Mouse (Mus musculus): ENCODE measurements at regions not wholly inside any gene's neighbourhood (a gene's known extent, or its start where the extent isn't known, plus 50 kb on each side); places are given as distances from the start of the nearest gene placed in this dataset.

- no peak for ATAC-seq (ENCODE audit: insufficient number of reproducible peaks, low FRiP score, low TSS enrichment, low read depth)
- H3K4me3 ChIP-seq (replicated peaks): no peak overlapping the region
- no peaks in the 10 kb centered on the region for H3K27me3 ChIP-seq
- no peak overlapping the region for H3K4me2 ChIP-seq (replicated peaks)
- H3K4me1 ChIP-seq: no peaks in the 10 kb centered on the region
- H3K9me3 ChIP-seq (replicated peaks): no peaks in the 10 kb centered on the region
- H3K36me3 ChIP-seq: no peaks in the 10 kb centered on the region
- WGBS: 52% methylated on average over 5 of the region's 5 CpGs
- no peak overlapping the region for H3K27ac ChIP-seq (replicated peaks)
- H3K9ac ChIP-seq: no peak overlapping the region
These were observed 54.5 kb upstream of the Meis1 start for GRCm38 (mm10) chr11:19073265-19073664.

- Histone ChIP-seq H3K27ac (replicated peaks) (no peak overlapping the region), H3K9ac (no peak overlapping the region), H3K4me1 (no peaks in the 10 kb centered on the region), H3K9me3 (replicated peaks) (no peaks in the 10 kb centered on the region), H3K36me3 (no peaks in the 10 kb centered on the region), H3K27me3 (no peaks in the 10 kb centered on the region), H3K4me2 (replicated peaks) (no peak overlapping the region), H3K4me3 (replicated peaks) (no peak overlapping the region)
- no peak for ATAC-seq (ENCODE audit: insufficient number of reproducible peaks, low FRiP score, low TSS enrichment, low read depth)
- WGBS: 62% methylated on average over 11 of the region's 11 CpGs
These were observed 55.2 kb upstream of the Meis1 start for GRCm38 (mm10) chr11:19073887-19074564.

DNA sequence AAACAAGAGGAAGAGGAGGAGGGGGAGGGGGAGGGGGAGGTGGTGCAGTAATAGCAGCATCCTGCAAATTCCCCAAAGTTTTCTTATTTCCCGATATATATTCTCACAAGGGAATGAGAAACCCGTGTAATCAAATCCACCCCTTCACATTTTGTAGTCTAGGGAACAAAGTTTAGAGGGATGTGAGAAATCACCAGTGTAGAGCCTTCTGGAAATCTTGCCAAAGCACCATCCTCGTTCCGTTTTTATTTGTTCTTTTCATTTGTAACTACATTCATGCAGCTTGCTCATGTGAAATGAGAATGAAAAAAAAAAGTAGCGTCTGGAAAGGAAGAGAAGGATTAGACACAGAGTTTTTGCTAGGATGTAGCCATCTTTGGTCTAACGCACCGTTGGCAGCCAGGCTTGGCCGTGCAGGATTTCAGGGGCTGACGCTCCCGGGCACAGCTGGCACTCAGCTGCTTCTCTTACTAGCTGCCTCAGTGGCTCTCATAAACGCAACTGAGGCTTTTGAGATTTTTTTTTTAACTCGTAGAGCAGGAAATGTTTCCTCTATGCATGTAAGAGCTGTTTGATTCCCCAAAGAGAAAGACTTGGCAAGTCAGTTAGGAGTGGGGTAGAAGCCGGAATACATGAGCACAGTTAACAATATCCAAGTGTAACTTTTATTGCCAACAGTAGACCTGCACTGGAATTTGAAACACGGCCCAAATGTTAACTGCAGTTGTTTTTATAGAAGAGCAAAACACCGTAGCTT is 72.5 kb upstream of the Meis1 start:
- 36% methylated on average over 15 of the region's 15 CpGs for WGBS
- H3K4me2 ChIP-seq (replicated peaks): peak overlapping the region; percentile 30; the same call in 1 of the 2 replicates

GRCm38 (mm10) chr11:19092967-19093745 is 74.4 kb upstream of the Meis1 start:
- 67% methylated on average over 9 of the region's 9 CpGs for WGBS
- 0 out of 2 replicates have a peak, but pooled peaks cover 2% of the 10 kb centered on the region for H3K4me1 ChIP-seq
- no peak for ATAC-seq (ENCODE audit: insufficient number of reproducible peaks, low FRiP score, low TSS enrichment, low read depth)
- H3K36me3 ChIP-seq: no peaks in the 10 kb centered on the region
- no peaks in the 10 kb centered on the region for H3K27me3 ChIP-seq
- H3K4me3 ChIP-seq (replicated peaks): no peak overlapping the region
- no peak overlapping the region for H3K4me2 ChIP-seq (replicated peaks)
- H3K9me3 ChIP-seq (replicated peaks): no peaks in the 10 kb centered on the region
- H3K27ac ChIP-seq (replicated peaks): no peak overlapping the region
- H3K9ac ChIP-seq: no peak overlapping the region

More for the DNA sequence above, 72.5 kb upstream of the Meis1 start:
- H3K9me3 ChIP-seq (replicated peaks): no peaks in the 10 kb centered on the region
- ATAC-seq (ENCODE audit: insufficient number of reproducible peaks, low FRiP score, low TSS enrichment, low read depth): no peak
- no peak overlapping the region for H3K9ac ChIP-seq
- H3K4me3 ChIP-seq (replicated peaks): peak overlapping the region; percentile 12
- no peaks in the 10 kb centered on the region for H3K36me3 ChIP-seq
- peak overlapping the region; percentile 70 for H3K27ac ChIP-seq (replicated peaks)
- no peaks in the 10 kb centered on the region for H3K27me3 ChIP-seq
- H3K4me1 ChIP-seq: 0 out of 2 replicates have a peak, but pooled peaks cover 2% of the 10 kb centered on the region

DNA sequence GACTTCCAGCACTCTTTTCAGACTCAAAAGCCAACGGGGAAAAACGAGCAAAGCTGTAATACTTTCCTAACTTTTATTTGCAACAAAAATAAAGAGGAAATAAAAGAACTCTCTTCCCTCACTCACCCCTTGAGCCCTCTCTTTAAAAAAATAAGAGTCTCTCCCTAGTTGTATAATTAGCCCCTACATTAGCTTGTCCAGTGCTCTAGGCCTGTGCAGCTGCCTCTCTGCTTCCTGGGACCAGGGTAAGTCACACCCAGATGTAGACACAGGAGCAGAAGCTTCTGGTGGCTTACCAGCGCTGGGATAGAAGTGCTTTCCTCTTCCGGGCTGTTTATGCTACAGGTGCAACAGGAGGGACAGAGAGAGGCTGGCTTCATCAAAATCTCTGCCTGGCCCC is 75.0 kb upstream of the Meis1 start:
- H3K9ac ChIP-seq: no peak overlapping the region
- no peak for ATAC-seq (ENCODE audit: insufficient number of reproducible peaks, low FRiP score, low TSS enrichment, low read depth)
- H3K4me2 ChIP-seq (replicated peaks): no peak overlapping the region
- H3K9me3 ChIP-seq (replicated peaks): no peaks in the 10 kb centered on the region
- H3K27me3 ChIP-seq: no peaks in the 10 kb centered on the region
- WGBS: 61% methylated on average over 4 of the region's 4 CpGs
- H3K4me3 ChIP-seq (replicated peaks): no peak overlapping the region
- H3K36me3 ChIP-seq: no peaks in the 10 kb centered on the region
- no peak overlapping the region for H3K27ac ChIP-seq (replicated peaks)
- 0 out of 2 replicates have a peak, but pooled peaks cover 2% of the 10 kb centered on the region for H3K4me1 ChIP-seq

GRCm38 (mm10) chr11:19094183-19094582 is 75.4 kb upstream of the Meis1 start:
- ATAC-seq (ENCODE audit: insufficient number of reproducible peaks, low FRiP score, low TSS enrichment, low read depth): no peak
- H3K27me3 ChIP-seq: no peaks in the 10 kb centered on the region
- no peak overlapping the region for H3K9ac ChIP-seq
- H3K4me1 ChIP-seq: 0 out of 2 replicates have a peak, but pooled peaks cover 2% of the 10 kb centered on the region
- no peak overlapping the region for H3K27ac ChIP-seq (replicated peaks)
- no peak overlapping the region for H3K4me2 ChIP-seq (replicated peaks)
- H3K36me3 ChIP-seq: no peaks in the 10 kb centered on the region
- no peaks in the 10 kb centered on the region for H3K9me3 ChIP-seq (replicated peaks)
- 68% methylated on average over 14 of the region's 14 CpGs for WGBS
- no peak overlapping the region for H3K4me3 ChIP-seq (replicated peaks)

DNA sequence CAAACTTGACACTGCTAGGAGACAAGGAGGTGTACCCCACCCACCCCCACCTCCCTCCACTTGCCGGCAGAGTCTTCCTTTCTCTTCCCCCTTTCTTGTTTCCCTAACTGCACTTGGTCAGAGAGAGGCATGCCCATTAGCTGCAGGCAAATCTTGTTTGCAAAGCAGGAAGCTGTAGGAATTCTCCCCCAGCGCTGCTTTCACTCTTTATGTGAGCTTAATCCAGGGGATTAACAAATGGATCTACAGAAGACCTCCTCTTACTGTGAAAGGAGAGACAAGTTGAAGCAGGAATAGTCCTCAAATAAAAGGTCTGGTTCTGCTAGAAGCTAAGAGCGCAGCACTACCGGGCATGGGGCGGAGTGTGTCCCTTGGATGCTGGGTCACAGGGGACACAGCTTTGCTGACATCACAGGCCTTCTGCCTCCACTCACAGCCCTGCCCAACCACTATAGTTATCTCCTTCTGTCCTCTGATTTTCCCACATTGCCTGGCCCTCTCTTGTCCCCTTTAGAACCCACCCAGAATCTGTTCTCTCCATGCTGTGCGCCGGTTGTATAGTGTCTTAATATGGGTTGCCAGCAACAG is 84.3 kb upstream of the Meis1 start:
- Histone ChIP-seq H3K4me2 (replicated peaks) (no peak overlapping the region), H3K9ac (no peak overlapping the region), H3K36me3 (no peaks in the 10 kb centered on the region), H3K27me3 (no peaks in the 10 kb centered on the region), H3K27ac (replicated peaks) (no peak overlapping the region), H3K4me1 (peaks cover 5% of the 10 kb centered on the region; the same call in 1 of the 2 replicates), H3K4me3 (replicated peaks) (no peak overlapping the region), H3K9me3 (replicated peaks) (no peaks in the 10 kb centered on the region)
- WGBS: 37% methylated on average over 7 of the region's 7 CpGs
- no peak for ATAC-seq (ENCODE audit: insufficient number of reproducible peaks, low FRiP score, low TSS enrichment, low read depth)

GRCm38 (mm10) chr11:19107180-19107579 is 88.4 kb upstream of the Meis1 start:
- H3K4me1 ChIP-seq: peaks cover 20% of the 10 kb centered on the region; the same call in 1 of the 2 replicates
- H3K4me3 ChIP-seq (replicated peaks): no peak overlapping the region
- no peaks in the 10 kb centered on the region for H3K27me3 ChIP-seq
- 35% methylated on average over 6 of the region's 6 CpGs for WGBS
- H3K9me3 ChIP-seq (replicated peaks): no peaks in the 10 kb centered on the region
- H3K9ac ChIP-seq: no peak overlapping the region
- no peaks in the 10 kb centered on the region for H3K36me3 ChIP-seq
- no peak overlapping the region for H3K27ac ChIP-seq (replicated peaks)
- ATAC-seq (ENCODE audit: insufficient number of reproducible peaks, low FRiP score, low TSS enrichment, low read depth): no peak
- H3K4me2 ChIP-seq (replicated peaks): no peak overlapping the region

DNA sequence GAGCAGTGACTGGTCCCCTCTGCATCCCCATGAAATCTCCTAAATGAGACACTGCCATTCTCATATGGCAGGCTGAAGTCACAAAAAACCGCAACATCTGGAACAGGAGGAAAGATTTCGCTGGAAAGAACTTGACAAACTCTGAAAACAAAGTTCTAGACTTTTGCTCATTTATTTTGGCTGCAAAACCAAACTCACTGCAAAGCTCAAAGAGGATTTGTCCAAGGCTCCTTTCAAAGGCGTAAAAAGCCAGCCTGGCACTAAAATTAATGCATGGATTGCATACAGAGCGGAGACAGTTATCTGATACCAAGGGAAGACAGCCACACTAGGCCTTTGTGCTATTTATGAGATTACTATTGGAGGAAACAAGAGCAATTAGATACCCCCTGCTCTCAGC is 90.3 kb upstream of the Meis1 start:
- whole genome bisulfite sequencing: 40% methylated on average over 4 of the region's 4 CpGs
- ATAC-seq (ENCODE audit: insufficient number of reproducible peaks, low FRiP score, low TSS enrichment, low read depth): no peak
- no peaks in the 10 kb centered on the region for H3K36me3 ChIP-seq

GRCm38 (mm10) chr11:19111916-19112575 is 93.3 kb upstream of the Meis1 start:
- Histone ChIP-seq H3K4me2 (replicated peaks) (no peak overlapping the region), H3K9me3 (replicated peaks) (no peaks in the 10 kb centered on the region), H3K9ac (no peak overlapping the region), H3K27me3 (no peaks in the 10 kb centered on the region), H3K36me3 (no peaks in the 10 kb centered on the region), H3K27ac (replicated peaks) (no peak overlapping the region), H3K4me3 (replicated peaks) (no peak overlapping the region), H3K4me1 (peaks cover 21% of the 10 kb centered on the region; the same call in 1 of the 2 replicates)
- ATAC-seq (ENCODE audit: insufficient number of reproducible peaks, low FRiP score, low TSS enrichment, low read depth): no peak
- WGBS: 49% methylated on average over 7 of the region's 7 CpGs

More for the DNA sequence above, 90.3 kb upstream of the Meis1 start:
- no peaks in the 10 kb centered on the region for H3K27me3 ChIP-seq
- no peaks in the 10 kb centered on the region for H3K9me3 ChIP-seq (replicated peaks)
- H3K27ac ChIP-seq (replicated peaks): no peak overlapping the region
- H3K9ac ChIP-seq: no peak overlapping the region
- no peak overlapping the region for H3K4me3 ChIP-seq (replicated peaks)
- H3K4me1 ChIP-seq: peaks cover 21% of the 10 kb centered on the region; the same call in 1 of the 2 replicates
- no peak overlapping the region for H3K4me2 ChIP-seq (replicated peaks)
